Mouse (Mus musculus) liver, adult 2 months (tissue): ENCODE data around the gene Dlst. TPM values are rescaled to one million over a fixed set of nuclear protein-coding genes. Genes with fewer than 3 reads are reported as not detected.

Experiments used
- DNase-seq: peaks from one replicate; pipeline ENCODE4 v3.0.0-alpha.2; 2011; ENCODE audit warnings: low read depth, low spot score; ENCODE audit errors: extremely low read depth
- H3K27ac ChIP-seq: fragments of 200-500 bp; replicated peaks from 2 replicates; pipeline ENCODE4 v1.5.1; 2012; ENCODE audit warnings: low read depth, mild to moderate bottlenecking, control low read depth, inconsistent platforms, low read length; ENCODE audit not compliant: insufficient read depth
- H3K27me3 ChIP-seq: fragments of 200-500 bp; 2 replicates; pipeline ENCODE4 v1.6.1; 2012; ENCODE audit warnings: mild to moderate bottlenecking, moderate library complexity, low read length, inconsistent platforms; ENCODE audit not compliant: control insufficient read depth, insufficient read depth
- H3K36me3 ChIP-seq: fragments of 200-500 bp; 2 replicates; pipeline ENCODE4 v1.6.1; 2012; ENCODE audit warnings: low read length, inconsistent platforms; ENCODE audit not compliant: control insufficient read depth, insufficient read depth
- H3K4me1 ChIP-seq: fragments of 200-500 bp; 2 replicates; pipeline ENCODE4 v1.6.1; 2011; ENCODE audit warnings: low read length; ENCODE audit not compliant: control insufficient read depth, insufficient read depth
- H3K4me3 ChIP-seq: fragments of 200-500 bp; 2 replicates; pipeline ENCODE4 v1.5.1; 2011; ENCODE audit warnings: low read depth, mild to moderate bottlenecking, control low read depth, low read length, moderate library complexity; ENCODE audit not compliant: insufficient read depth
- H3K79me2 ChIP-seq: fragments of 200-500 bp; 2 replicates; pipeline ENCODE4 v1.6.1; 2012; ENCODE audit warnings: inconsistent platforms, mild to moderate bottlenecking, low read length, moderate library complexity; ENCODE audit not compliant: control insufficient read depth, insufficient read depth
- H3K9ac ChIP-seq: fragments of 200-500 bp; 2 replicates; pipeline ENCODE4 v1.6.1; 2012; ENCODE audit warnings: low read depth, mild to moderate bottlenecking, control low read depth, inconsistent platforms, low read length
- CTCF ChIP-seq: fragments of 200-500 bp; IDR thresholded peaks from 2 replicates; pipeline ENCODE4 v1.5.1; 2011; ENCODE audit warnings: low read depth, low read length, control low read depth
- POLR2A ChIP-seq: fragments of 200-500 bp; IDR thresholded peaks from 2 replicates; pipeline ENCODE4 v1.6.1; 2011; ENCODE audit warnings: low read length, control low read depth; ENCODE audit not compliant: insufficient read depth; ENCODE audit errors: extremely low read depth
- WGBS: fragments of 180-500 bp; shearing (Covaris S2); methylation state at CpG from one replicate; pipeline ENCODE4 v1.1.7; 2018; 5-methylcytosine and 5-hydroxymethylcytosine counted together
- polyA plus RNA-seq: library from polyadenylated mRNA; depleted of rRNA; stranded (reverse); fragments of >200 nt; gene quantifications from 2 replicates; pipeline ENCODE4 v1.2.3, GENCODE M21; 2012
- total RNA-seq: library from RNA; depleted of rRNA; stranded (reverse); fragments of >200 nt; gene quantifications from 2 replicates; pipeline ENCODE4 v1.2.3, GENCODE M21; 2014

Dlst gene
- total and polyA plus RNA-seq, 2 experiments: 111 to 149 TPM

DNA sequence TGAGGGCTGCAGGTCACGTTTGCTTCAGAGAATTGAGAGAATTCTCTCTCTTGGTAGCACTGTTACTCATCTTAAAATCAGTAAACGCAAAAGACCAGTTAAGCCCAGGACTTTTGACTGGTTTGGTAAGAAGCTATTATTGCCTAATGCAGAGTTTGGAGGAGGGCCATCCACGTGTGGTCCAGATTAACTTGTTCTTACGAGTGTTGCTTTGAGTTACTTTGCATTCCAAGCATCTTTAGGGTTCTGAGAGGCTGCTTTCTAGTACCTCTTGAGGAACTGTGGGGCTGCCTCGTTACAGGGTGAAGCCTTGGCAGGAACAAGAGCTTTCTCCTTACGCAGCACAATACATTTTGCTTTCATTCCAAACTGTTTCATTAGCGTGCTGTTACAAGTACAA is 5.0 kb downstream of the Dlst start:
- peaks cover 38% of the 10 kb centered on the region for H3K36me3 ChIP-seq
- H3K4me3 ChIP-seq: no peak overlapping the region
- peaks cover 18% of the 10 kb centered on the region for H3K4me1 ChIP-seq
- peak; percentile 79 for DNase-seq
- peaks cover 25% of the 10 kb centered on the region; the same call in 1 of the 2 replicates for H3K79me2 ChIP-seq
- H3K27me3 ChIP-seq: no peaks in the 10 kb centered on the region
- TF ChIP-seq CTCF (no peak), POLR2A (no peak)
- 52% methylated on average over 7 of the region's 7 CpGs for WGBS
- no peak overlapping the region for H3K27ac ChIP-seq
- H3K9ac ChIP-seq: no peak overlapping the region

DNA sequence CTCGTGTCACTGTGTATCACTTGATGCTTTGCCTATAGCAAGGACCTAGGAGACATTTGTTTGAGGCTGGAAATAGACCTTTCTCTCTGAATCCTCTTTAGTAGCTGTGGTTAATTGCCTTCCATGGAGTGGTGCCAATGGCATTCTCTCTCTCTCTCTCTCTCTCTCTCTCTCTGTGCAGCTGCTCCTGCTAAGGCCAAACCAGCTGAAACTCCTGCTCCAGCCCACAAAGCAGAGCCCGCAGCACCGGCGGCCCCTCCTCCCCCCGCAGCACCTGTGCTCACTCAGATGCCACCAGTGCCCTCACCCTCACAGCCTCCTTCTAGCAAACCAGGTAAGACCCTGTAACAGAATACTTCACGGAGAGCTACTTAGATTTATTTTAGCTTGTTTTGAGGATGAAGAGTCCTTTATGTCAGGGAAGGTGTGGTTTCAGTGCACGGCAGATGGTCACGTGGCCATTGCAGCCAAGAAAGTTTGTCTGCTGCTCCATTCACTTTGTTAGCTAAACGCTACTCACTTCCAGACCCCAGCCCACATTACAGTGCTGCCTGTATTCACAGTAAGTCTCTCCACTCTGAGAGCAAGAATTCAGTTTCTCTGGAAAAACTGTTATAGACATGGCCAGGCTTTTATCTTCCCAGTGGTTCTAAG is 11.3 kb downstream of the Dlst start:
- 94% methylated on average over 9 of the region's 9 CpGs for WGBS
- H3K79me2 ChIP-seq: 0 out of 2 replicates have a peak, but pooled peaks cover 5% of the 10 kb centered on the region
- H3K4me3 ChIP-seq: no peak overlapping the region
- no peaks in the 10 kb centered on the region for H3K4me1 ChIP-seq
- TF ChIP-seq CTCF (no peak), POLR2A (no peak)
- no peak overlapping the region for H3K9ac ChIP-seq
- no peak for DNase-seq
- peaks cover 72% of the 10 kb centered on the region for H3K36me3 ChIP-seq
- no peaks in the 10 kb centered on the region for H3K27me3 ChIP-seq
- H3K27ac ChIP-seq: no peak overlapping the region

DNA sequence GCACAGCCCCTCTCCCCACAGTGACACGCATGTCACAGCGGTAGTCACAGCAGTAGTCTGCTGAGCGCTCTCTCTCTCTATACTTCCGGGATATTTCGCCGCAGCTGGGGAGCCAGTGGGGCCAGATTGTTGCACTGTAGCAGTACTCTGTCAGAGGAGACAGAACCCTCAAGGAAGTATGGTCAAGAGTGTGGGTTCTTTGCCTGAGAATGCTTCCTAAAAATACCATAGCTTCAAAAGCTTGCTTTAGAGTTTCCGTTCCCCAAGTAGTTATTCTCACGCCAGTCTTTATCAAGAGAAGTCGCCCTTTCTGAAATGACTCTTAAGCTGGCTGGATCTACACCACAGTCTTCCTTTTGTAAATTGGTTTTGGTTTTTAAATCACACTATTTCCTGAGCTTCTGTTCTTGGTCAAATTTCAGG is 12.5 kb downstream of the Dlst start:
- DNase-seq: no peak
- peaks cover 74% of the 10 kb centered on the region for H3K36me3 ChIP-seq
- no peak overlapping the region for H3K9ac ChIP-seq
- H3K4me1 ChIP-seq: no peaks in the 10 kb centered on the region
- H3K4me3 ChIP-seq: no peak overlapping the region
- H3K27ac ChIP-seq: no peak overlapping the region
- TF ChIP-seq POLR2A: no peak
- TF ChIP-seq CTCF: no peak
- no peaks in the 10 kb centered on the region for H3K27me3 ChIP-seq
- 0 out of 2 replicates have a peak, but pooled peaks cover 2% of the 10 kb centered on the region for H3K79me2 ChIP-seq
- WGBS: 84% methylated on average over 9 of the region's 9 CpGs

DNA sequence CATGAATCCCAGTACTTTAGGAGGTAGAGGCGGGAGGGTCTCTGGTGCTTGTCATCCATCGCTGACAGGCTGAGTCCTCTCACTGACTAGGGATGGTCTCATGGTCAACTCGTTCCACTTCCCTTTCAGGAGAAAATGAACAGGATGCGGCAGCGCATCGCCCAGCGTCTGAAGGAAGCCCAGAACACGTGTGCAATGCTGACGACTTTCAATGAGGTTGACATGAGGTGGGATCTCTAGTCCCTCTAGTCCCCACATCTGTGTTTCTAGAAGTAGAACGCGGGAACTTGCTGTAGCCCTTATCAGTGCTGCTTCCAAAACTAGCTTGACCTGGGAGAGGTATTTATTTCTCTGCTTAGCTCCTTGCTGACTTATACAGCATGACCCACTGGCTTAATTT is 13.0 kb downstream of the Dlst start:
- no peak overlapping the region for H3K9ac ChIP-seq
- peaks cover 74% of the 10 kb centered on the region for H3K36me3 ChIP-seq
- H3K4me1 ChIP-seq: no peaks in the 10 kb centered on the region
- H3K27me3 ChIP-seq: no peaks in the 10 kb centered on the region
- H3K79me2 ChIP-seq: no peaks in the 10 kb centered on the region
- H3K4me3 ChIP-seq: no peak overlapping the region
- whole genome bisulfite sequencing: 83% methylated on average over 11 of the region's 11 CpGs
- TF ChIP-seq CTCF (no peak), POLR2A (no peak)
- DNase-seq: no peak
- H3K27ac ChIP-seq: no peak overlapping the region

DNA sequence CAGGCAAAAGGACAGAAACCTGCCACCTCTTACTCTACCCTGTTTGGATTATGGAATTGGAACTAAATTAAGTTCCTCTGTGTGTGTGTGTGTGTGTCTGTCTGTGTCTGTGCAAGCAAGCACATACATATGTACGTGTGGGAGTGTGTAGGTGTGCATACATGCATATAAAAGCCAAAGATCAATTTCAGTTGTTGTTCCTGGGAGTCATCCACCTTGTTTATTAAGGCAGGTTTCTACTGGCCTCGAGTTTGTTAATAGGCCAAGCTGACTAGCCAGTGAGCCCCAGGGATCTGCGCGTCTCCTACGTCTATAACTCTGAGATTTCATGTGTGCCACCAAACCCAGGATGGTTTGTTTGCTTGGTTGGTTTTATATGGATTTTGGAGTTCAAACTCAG is 14.1 kb downstream of the Dlst start:
- no peak overlapping the region for H3K9ac ChIP-seq
- TF ChIP-seq POLR2A (no peak), CTCF (no peak)
- H3K27ac ChIP-seq: no peak overlapping the region
- H3K36me3 ChIP-seq: peaks cover 72% of the 10 kb centered on the region
- H3K4me1 ChIP-seq: no peaks in the 10 kb centered on the region
- no peak overlapping the region for H3K4me3 ChIP-seq
- no peak for DNase-seq
- no peaks in the 10 kb centered on the region for H3K27me3 ChIP-seq
- no peaks in the 10 kb centered on the region for H3K79me2 ChIP-seq
- 90% methylated on average over 5 of the region's 5 CpGs for WGBS

DNA sequence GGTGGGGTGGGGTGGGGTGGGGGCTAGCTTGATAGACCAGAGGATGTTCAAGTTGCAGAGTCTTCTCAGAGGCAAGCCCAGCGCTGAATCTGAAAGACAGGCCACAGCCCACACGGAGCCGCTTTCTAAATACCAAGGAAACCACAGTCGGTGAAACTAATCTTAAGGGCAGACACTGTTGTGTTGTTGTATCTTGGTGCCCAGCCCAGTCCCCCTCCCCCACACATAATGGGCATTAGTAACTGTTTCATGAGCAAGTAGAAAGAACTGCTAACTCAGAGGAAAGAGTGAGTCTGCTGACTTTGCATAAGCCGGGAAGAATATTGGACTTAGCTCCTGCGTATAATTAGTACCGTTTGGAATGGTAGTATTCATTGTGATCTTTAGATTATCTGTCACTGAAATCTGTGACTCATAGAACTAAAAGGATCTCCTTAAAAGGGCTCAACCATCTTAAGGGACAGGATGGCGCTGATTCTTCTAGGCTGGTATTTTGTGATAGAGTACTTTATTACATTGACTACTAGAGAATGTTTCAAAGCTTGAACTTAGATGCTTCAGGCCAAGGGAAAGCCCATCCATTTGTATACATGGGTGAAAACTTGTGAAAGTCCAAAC is 16.5 kb downstream of the Dlst start:
- H3K9ac ChIP-seq: no peak overlapping the region
- H3K36me3 ChIP-seq: peaks cover 76% of the 10 kb centered on the region
- DNase-seq: no peak
- TF ChIP-seq POLR2A (no peak), CTCF (no peak)
- WGBS: 73% methylated on average over 8 of the region's 8 CpGs
- H3K27ac ChIP-seq: no peak overlapping the region
- H3K4me1 ChIP-seq: no peaks in the 10 kb centered on the region
- H3K27me3 ChIP-seq: no peaks in the 10 kb centered on the region
- no peaks in the 10 kb centered on the region for H3K79me2 ChIP-seq
- H3K4me3 ChIP-seq: no peak overlapping the region
